Mouse (Mus musculus): ENCODE data around the gene Cd160. TPM values are rescaled to one million over a fixed set of nuclear protein-coding genes. Genes with fewer than 3 reads are reported as not detected.

The Cd160 gene
- polyA plus RNA-seq, 1 experiment from 2014 or later: 0.08 TPM

DNA sequence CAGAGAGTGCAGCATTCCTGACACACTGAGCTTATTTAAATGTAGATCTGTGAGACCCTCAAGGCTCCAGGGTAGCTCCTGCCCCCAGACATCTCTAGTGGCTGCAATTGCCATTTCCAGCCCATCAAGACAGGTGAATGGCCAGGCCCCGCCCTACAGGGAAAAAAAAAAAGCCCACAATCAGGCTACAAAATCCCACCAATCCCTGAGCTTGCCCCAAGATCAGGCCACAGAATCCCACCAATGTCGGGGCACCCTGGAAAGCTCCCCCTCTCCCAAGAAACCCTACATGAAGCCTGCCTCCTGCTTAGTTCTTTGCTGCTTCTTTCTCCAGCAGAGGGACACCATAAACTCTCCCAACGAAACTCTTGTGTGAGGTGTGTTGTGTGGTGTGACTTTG is 21.0 kb downstream of the Cd160 start:
- Histone ChIP-seq H3K4me3 (ENCODE audit: low read length) (no peak overlapping the region), H3K9ac (ENCODE audit: low read depth, low read length) (no peak overlapping the region), H3K4me1 (ENCODE audit: control insufficient read depth, insufficient read depth, low read length) (no peaks in the 10 kb centered on the region), H3K27ac (ENCODE audit: low read depth, low read length) (no peak overlapping the region), H3K27me3 (ENCODE audit: control insufficient read depth, insufficient read depth, low read length) (no peaks in the 10 kb centered on the region), H3K36me3 (ENCODE audit: control insufficient read depth, insufficient read depth, low read length) (no peaks in the 10 kb centered on the region), H3K9me3 (ENCODE audit: control insufficient read depth, low read length) (no peaks in the 10 kb centered on the region), H3K4me2 (replicated peaks; ENCODE audit: low read depth, low read length) (no peak overlapping the region)
- no peak for ATAC-seq (ENCODE audit: low FRiP score, low TSS enrichment)
- 80% methylated on average over 3 of the region's 3 CpGs for WGBS

DNA sequence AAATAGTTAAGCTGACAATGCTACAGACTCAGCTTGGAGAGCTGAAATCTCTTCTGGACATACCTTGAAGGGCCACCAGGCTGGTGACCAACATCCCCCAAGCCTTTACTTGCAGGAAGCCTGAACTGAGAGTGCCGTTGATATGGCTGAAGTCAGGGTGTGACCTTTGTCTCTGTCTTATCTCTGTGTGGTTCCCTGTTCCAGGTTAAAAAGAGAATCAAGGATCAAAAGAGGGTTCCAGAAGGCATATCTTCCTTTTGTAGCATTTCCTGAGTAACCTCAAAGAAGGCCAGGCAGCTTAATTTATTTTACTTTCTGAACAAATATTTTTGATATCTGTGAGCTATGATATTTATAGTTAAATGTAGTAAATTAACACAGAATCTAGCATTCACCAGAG is 26.9 kb downstream of the Cd160 start:
- no peak overlapping the region for H3K4me3 ChIP-seq (ENCODE audit: low read length)
- no peaks in the 10 kb centered on the region for H3K27me3 ChIP-seq (ENCODE audit: control insufficient read depth, insufficient read depth, low read length)
- WGBS: 61% methylated on average over 1 of the region's 1 CpGs
- no peak for ATAC-seq (ENCODE audit: low FRiP score, low TSS enrichment)
- no peaks in the 10 kb centered on the region for H3K9me3 ChIP-seq (ENCODE audit: control insufficient read depth, low read length)
- H3K9ac ChIP-seq (ENCODE audit: low read depth, low read length): no peak overlapping the region
- H3K4me2 ChIP-seq (replicated peaks; ENCODE audit: low read depth, low read length): no peak overlapping the region
- H3K36me3 ChIP-seq (ENCODE audit: control insufficient read depth, insufficient read depth, low read length): no peaks in the 10 kb centered on the region
- no peaks in the 10 kb centered on the region for H3K4me1 ChIP-seq (ENCODE audit: control insufficient read depth, insufficient read depth, low read length)
- H3K27ac ChIP-seq (ENCODE audit: low read depth, low read length): no peak overlapping the region

GRCm38 (mm10) chr3:96800254-96800653 is 28.9 kb downstream of the Cd160 start:
- H3K27me3 ChIP-seq (ENCODE audit: control insufficient read depth, insufficient read depth, low read length): no peaks in the 10 kb centered on the region
- no peaks in the 10 kb centered on the region for H3K36me3 ChIP-seq (ENCODE audit: control insufficient read depth, insufficient read depth, low read length)
- H3K4me1 ChIP-seq (ENCODE audit: control insufficient read depth, insufficient read depth, low read length): no peaks in the 10 kb centered on the region
- no peak overlapping the region for H3K4me2 ChIP-seq (replicated peaks; ENCODE audit: low read depth, low read length)
- no peak overlapping the region for H3K4me3 ChIP-seq (ENCODE audit: low read length)
- H3K9me3 ChIP-seq (ENCODE audit: control insufficient read depth, low read length): no peaks in the 10 kb centered on the region
- H3K27ac ChIP-seq (ENCODE audit: low read depth, low read length): no peak overlapping the region
- H3K9ac ChIP-seq (ENCODE audit: low read depth, low read length): no peak overlapping the region
- no peak for ATAC-seq (ENCODE audit: low FRiP score, low TSS enrichment)
- 77% methylated on average over 11 of the region's 11 CpGs for WGBS

- 93% methylated on average over 8 of the region's 8 CpGs for WGBS
- Histone ChIP-seq H3K36me3 (ENCODE audit: control insufficient read depth, insufficient read depth, low read length) (peaks cover 49% of the 10 kb centered on the region), H3K27ac (ENCODE audit: low read depth, low read length) (no peak overlapping the region), H3K9ac (ENCODE audit: low read depth, low read length) (no peak overlapping the region), H3K27me3 (ENCODE audit: control insufficient read depth, insufficient read depth, low read length) (no peaks in the 10 kb centered on the region), H3K9me3 (ENCODE audit: control insufficient read depth, low read length) (no peaks in the 10 kb centered on the region), H3K4me1 (ENCODE audit: control insufficient read depth, insufficient read depth, low read length) (no peaks in the 10 kb centered on the region), H3K4me2 (replicated peaks; ENCODE audit: low read depth, low read length) (no peak overlapping the region), H3K4me3 (ENCODE audit: low read length) (no peak overlapping the region)
- no peak for ATAC-seq (ENCODE audit: low FRiP score, low TSS enrichment)
Measured at GRCm38 (mm10) chr3:96788506-96788905, 40.6 kb downstream of the Cd160 start.

DNA sequence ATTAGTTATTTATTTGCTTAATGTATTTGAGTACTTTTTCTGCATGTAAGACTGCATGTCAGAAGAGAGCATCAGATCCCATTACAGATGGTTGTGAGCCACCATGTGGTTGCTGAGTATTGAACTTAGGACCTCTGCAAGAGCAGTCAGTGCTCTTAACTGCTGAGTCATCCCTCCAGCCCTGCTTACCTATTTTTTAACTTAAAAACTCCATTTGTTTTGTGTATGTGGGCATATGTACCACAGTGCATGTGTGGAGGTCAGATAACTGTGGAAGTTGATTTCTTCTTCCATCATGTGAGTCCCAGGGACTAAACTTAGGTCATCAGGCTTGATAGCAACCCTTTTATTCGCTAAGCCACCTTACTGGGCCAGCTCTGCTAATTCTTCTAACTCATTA is 41.4 kb downstream of the Cd160 start:
- Histone ChIP-seq H3K9me3 (ENCODE audit: control insufficient read depth, low read length) (no peaks in the 10 kb centered on the region), H3K9ac (ENCODE audit: low read depth, low read length) (no peak overlapping the region), H3K27me3 (ENCODE audit: control insufficient read depth, insufficient read depth, low read length) (no peaks in the 10 kb centered on the region), H3K4me1 (ENCODE audit: control insufficient read depth, insufficient read depth, low read length) (no peaks in the 10 kb centered on the region), H3K27ac (ENCODE audit: low read depth, low read length) (no peak overlapping the region), H3K4me3 (ENCODE audit: low read length) (no peak overlapping the region), H3K4me2 (replicated peaks; ENCODE audit: low read depth, low read length) (no peak overlapping the region), H3K36me3 (ENCODE audit: control insufficient read depth, insufficient read depth, low read length) (peaks cover 49% of the 10 kb centered on the region)
- no peak for ATAC-seq (ENCODE audit: low FRiP score, low TSS enrichment)
- WGBS: 89% methylated on average over 1 of the region's 1 CpGs

DNA sequence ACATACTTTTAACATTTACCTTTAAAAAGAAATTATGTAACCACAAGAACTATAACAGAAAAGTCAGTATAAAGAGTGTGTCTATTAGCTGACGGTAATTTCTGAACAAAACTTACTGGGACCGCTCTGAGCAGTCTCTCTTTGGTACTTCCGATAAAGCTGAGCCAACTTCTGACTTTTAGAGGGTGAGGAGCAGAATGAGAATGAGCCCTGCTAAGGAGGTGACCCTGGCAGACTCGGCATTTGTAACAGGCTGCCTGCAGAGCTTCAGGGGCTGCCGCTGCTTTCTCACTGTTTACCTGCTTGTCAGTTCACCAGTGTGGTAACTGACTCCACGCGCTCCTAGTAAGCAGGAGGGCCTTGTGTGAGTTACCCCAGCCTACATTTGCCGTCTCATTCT is 46.9 kb downstream of the Cd160 start:
- 86% methylated on average over 8 of the region's 8 CpGs for WGBS
- Histone ChIP-seq H3K9me3 (ENCODE audit: control insufficient read depth, low read length) (no peaks in the 10 kb centered on the region), H3K36me3 (ENCODE audit: control insufficient read depth, insufficient read depth, low read length) (peaks cover 22% of the 10 kb centered on the region), H3K9ac (ENCODE audit: low read depth, low read length) (no peak overlapping the region), H3K4me2 (replicated peaks; ENCODE audit: low read depth, low read length) (no peak overlapping the region), H3K4me1 (ENCODE audit: control insufficient read depth, insufficient read depth, low read length) (no peaks in the 10 kb centered on the region), H3K27ac (ENCODE audit: low read depth, low read length) (no peak overlapping the region), H3K4me3 (ENCODE audit: low read length) (no peak overlapping the region), H3K27me3 (ENCODE audit: control insufficient read depth, insufficient read depth, low read length) (no peaks in the 10 kb centered on the region)
- no peak for ATAC-seq (ENCODE audit: low FRiP score, low TSS enrichment)

GRCm38 (mm10) chr3:96777120-96777519 is 52.0 kb downstream of the Cd160 start:
- H3K27ac ChIP-seq (ENCODE audit: low read depth, low read length): no peak overlapping the region
- no peaks in the 10 kb centered on the region for H3K9me3 ChIP-seq (ENCODE audit: control insufficient read depth, low read length)
- no peaks in the 10 kb centered on the region for H3K4me1 ChIP-seq (ENCODE audit: control insufficient read depth, insufficient read depth, low read length)
- H3K4me3 ChIP-seq (ENCODE audit: low read length): no peak overlapping the region
- no peak for ATAC-seq (ENCODE audit: low FRiP score, low TSS enrichment)
- H3K27me3 ChIP-seq (ENCODE audit: control insufficient read depth, insufficient read depth, low read length): no peaks in the 10 kb centered on the region
- no peak overlapping the region for H3K4me2 ChIP-seq (replicated peaks; ENCODE audit: low read depth, low read length)
- H3K9ac ChIP-seq (ENCODE audit: low read depth, low read length): no peak overlapping the region
- no peaks in the 10 kb centered on the region for H3K36me3 ChIP-seq (ENCODE audit: control insufficient read depth, insufficient read depth, low read length)
- WGBS: 63% methylated on average over 3 of the region's 3 CpGs

- Histone ChIP-seq H3K4me3 (ENCODE audit: low read length) (no peak overlapping the region), H3K27me3 (ENCODE audit: control insufficient read depth, insufficient read depth, low read length) (no peaks in the 10 kb centered on the region), H3K9me3 (ENCODE audit: control insufficient read depth, low read length) (no peaks in the 10 kb centered on the region), H3K9ac (ENCODE audit: low read depth, low read length) (no peak overlapping the region), H3K27ac (ENCODE audit: low read depth, low read length) (no peak overlapping the region), H3K4me2 (replicated peaks; ENCODE audit: low read depth, low read length) (no peak overlapping the region), H3K36me3 (ENCODE audit: control insufficient read depth, insufficient read depth, low read length) (no peaks in the 10 kb centered on the region), H3K4me1 (ENCODE audit: control insufficient read depth, insufficient read depth, low read length) (no peaks in the 10 kb centered on the region)
- ATAC-seq (ENCODE audit: low FRiP score, low TSS enrichment): no peak
- WGBS: 73% methylated on average over 1 of the region's 1 CpGs
Measured at GRCm38 (mm10) chr3:96772949-96773348, 56.2 kb downstream of the Cd160 start.

GRCm38 (mm10) chr3:96769971-96770370 is 59.2 kb downstream of the Cd160 start:
- Histone ChIP-seq H3K27me3 (ENCODE audit: control insufficient read depth, insufficient read depth, low read length) (no peaks in the 10 kb centered on the region), H3K27ac (ENCODE audit: low read depth, low read length) (no peak overlapping the region), H3K4me3 (ENCODE audit: low read length) (no peak overlapping the region), H3K9me3 (ENCODE audit: control insufficient read depth, low read length) (no peaks in the 10 kb centered on the region), H3K9ac (ENCODE audit: low read depth, low read length) (no peak overlapping the region), H3K4me1 (ENCODE audit: control insufficient read depth, insufficient read depth, low read length) (no peaks in the 10 kb centered on the region), H3K36me3 (ENCODE audit: control insufficient read depth, insufficient read depth, low read length) (peaks cover 4% of the 10 kb centered on the region; the same call in 1 of the 2 replicates), H3K4me2 (replicated peaks; ENCODE audit: low read depth, low read length) (no peak overlapping the region)
- no peak for ATAC-seq (ENCODE audit: low FRiP score, low TSS enrichment)
- 81% methylated on average over 5 of the region's 5 CpGs for WGBS

- no peak overlapping the region for H3K4me2 ChIP-seq (replicated peaks; ENCODE audit: low read depth, low read length)
- 84% methylated on average over 1 of the region's 1 CpGs for WGBS
- no peak for ATAC-seq (ENCODE audit: low FRiP score, low TSS enrichment)
Measured at GRCm38 (mm10) chr3:96764528-96764927, 64.6 kb downstream of the Cd160 start.

More at GRCm38 (mm10) chr3:96764528-96764927, 64.6 kb downstream of the Cd160 start:
- Histone ChIP-seq H3K36me3 (ENCODE audit: control insufficient read depth, insufficient read depth, low read length) (peaks cover 4% of the 10 kb centered on the region; the same call in 1 of the 2 replicates), H3K27me3 (ENCODE audit: control insufficient read depth, insufficient read depth, low read length) (no peaks in the 10 kb centered on the region), H3K27ac (ENCODE audit: low read depth, low read length) (no peak overlapping the region), H3K4me1 (ENCODE audit: control insufficient read depth, insufficient read depth, low read length) (no peaks in the 10 kb centered on the region), H3K9ac (ENCODE audit: low read depth, low read length) (no peak overlapping the region), H3K4me3 (ENCODE audit: low read length) (no peak overlapping the region), H3K9me3 (ENCODE audit: control insufficient read depth, low read length) (no peaks in the 10 kb centered on the region)

Data from kidney, embryonic 14.5 days (tissue).